Mouse (Mus musculus): ENCODE measurements around the gene Uhrf1bp1l. TPM values are rescaled to one million over a fixed set of nuclear protein-coding genes. Genes with fewer than 3 reads are reported as not detected.

The Uhrf1bp1l gene
- polyA plus RNA-seq (2021; fragmentation: Nextera tagmentation): 36.3 and 46.8 TPM in 2 replicates
- long read RNA-seq, experiment 1, full-length matches to known transcripts: 37 of 106 reads
- long read RNA-seq, experiment 1, partial matches to known transcripts: 37 of 106 reads
- long read RNA-seq, experiment 1, other reads (novel, unspliced or antisense): 32 of 106 reads
- long read RNA-seq, experiment 2, full-length matches to known transcripts: 3 of 49 reads
- long read RNA-seq, experiment 2, partial matches to known transcripts: 34 of 49 reads
- long read RNA-seq, experiment 2, other reads (novel, unspliced or antisense): 12 of 49 reads

GRCm38 (mm10) chr10:89744871-89745665 is at the start of gene Uhrf1bp1l:
TSS of gene Uhrf1bp1l (plus strand) at chr10:89744991.

GRCm38 (mm10) chr10:89732001-89732794 is 12.6 kb upstream of the Uhrf1bp1l start, which contains the start of gene Actr6:
TSS of gene Actr6 (minus strand) at chr10:89732295.

Other genes starting within 250 kb of the Uhrf1bp1l start
- 0.20 TPM in 1 of 2 replicates, not detected in the other for gene Nr1h4, start 211.4 kb upstream of the Uhrf1bp1l start, polyA plus RNA-seq (2021; fragmentation: Nextera tagmentation)
- gene Slc17a8, start 123.7 kb upstream of the Uhrf1bp1l start, polyA plus RNA-seq (2021; fragmentation: Nextera tagmentation): 0.26 and 0.53 TPM in 2 replicates
- gene Scyl2, start 58.7 kb upstream of the Uhrf1bp1l start, polyA plus RNA-seq (2021; fragmentation: Nextera tagmentation): 5.6 and 5.8 TPM in 2 replicates
- gene Actr6, start 12.7 kb upstream of the Uhrf1bp1l start, polyA plus RNA-seq (2021; fragmentation: Nextera tagmentation): 26.3 and 51.1 TPM in 2 replicates
- 112 and 140 TPM in 2 replicates for gene Anks1b, start 128.5 kb downstream of the Uhrf1bp1l start, polyA plus RNA-seq (2021; fragmentation: Nextera tagmentation)